Mouse (Mus musculus): ENCODE results near the gene Snapc1. TPM values are rescaled to one million over a fixed set of nuclear protein-coding genes. Genes with fewer than 3 reads are reported as not detected.

Gene Snapc1
- polyA plus RNA-seq, 1 experiment from 2014 or later = 12.6 TPM

DNA sequence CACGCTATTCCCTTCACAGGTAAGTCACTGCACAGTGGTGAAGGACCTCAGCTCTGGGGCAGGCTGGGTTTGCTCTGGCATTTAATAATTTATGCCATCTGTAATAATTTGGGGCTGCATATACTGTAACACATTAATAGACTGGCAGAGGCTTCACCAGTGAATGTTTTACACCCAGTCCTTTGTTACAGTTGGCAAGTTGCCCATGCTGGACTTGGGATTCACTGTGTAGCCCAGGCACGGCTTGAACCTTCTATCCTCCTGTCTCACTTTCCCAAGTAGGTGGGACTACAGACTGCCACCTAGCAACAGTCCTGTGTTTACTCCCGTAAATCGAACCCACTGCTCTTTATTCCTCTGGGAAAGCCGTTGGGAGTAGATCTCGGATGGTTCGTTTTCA is 22.0 kb downstream of the Snapc1 start:
- 74% methylated on average over 7 of the region's 7 CpGs for WGBS

DNA sequence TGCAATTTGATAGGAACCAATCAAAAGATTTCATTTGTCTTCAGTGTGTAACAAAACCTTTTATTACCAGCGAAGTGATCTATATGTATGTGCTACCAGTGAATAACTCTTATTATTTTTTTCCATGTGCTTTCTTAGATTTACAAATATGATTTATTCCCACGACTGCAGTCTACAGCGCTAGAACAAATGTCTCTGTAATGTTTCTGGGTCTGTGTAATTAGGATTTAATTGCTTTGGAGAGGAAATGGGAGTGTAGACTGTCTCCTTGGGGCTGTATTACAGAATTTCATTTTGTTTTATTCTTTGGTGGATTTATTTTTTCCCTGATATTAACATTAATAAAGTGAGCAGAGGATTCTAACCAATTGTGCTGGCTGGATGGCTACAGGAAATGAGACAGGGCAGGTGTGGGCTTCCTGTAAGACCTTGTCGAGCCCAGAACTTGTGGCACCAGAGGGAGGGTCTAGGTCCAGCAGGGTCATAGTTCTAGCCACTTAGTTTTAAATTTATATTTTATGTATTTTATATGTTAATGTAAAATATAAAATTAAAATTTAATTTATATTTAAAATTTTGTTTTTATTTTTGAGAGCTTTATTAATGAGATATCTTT is 24.2 kb downstream of the Snapc1 start:
- WGBS = 75% methylated on average over 4 of the region's 4 CpGs
- no peak overlapping the region for H3K9ac ChIP-seq (ENCODE audit: low read depth, low read length)
- no peak for ATAC-seq (replicated peaks; ENCODE audit: low FRiP score, low read depth)

More for the DNA sequence above, 22.0 kb downstream of the Snapc1 start:
- no peak for TF ChIP-seq CTCF (IDR thresholded peaks at IDR 0.05; ENCODE audit: low read depth)
- ATAC-seq (replicated peaks; ENCODE audit: low FRiP score, low read depth) (peak; percentile 70), DNase-seq (ENCODE audit: low spot score) (no peak)
- no peak overlapping the region for H3K27ac ChIP-seq
- H3K27me3 ChIP-seq (ENCODE audit: insufficient read depth, low read length) = no peaks in the 10 kb centered on the region
- peaks cover 11% of the 10 kb centered on the region; the same call in 1 of the 2 replicates for H3K36me3 ChIP-seq (ENCODE audit: insufficient read depth, low read length)
- H3K4me2 ChIP-seq (ENCODE audit: low read length) = no peak overlapping the region
- no peaks in the 10 kb centered on the region for H3K4me1 ChIP-seq (replicated peaks; ENCODE audit: insufficient read depth, low read length)
- H3K9ac ChIP-seq (ENCODE audit: low read depth, low read length) = no peak overlapping the region
- H3K9me3 ChIP-seq (replicated peaks; ENCODE audit: low read length) = no peaks in the 10 kb centered on the region
- H3K4me3 ChIP-seq (replicated peaks; ENCODE audit: low read depth, low read length) = no peak overlapping the region

DNA sequence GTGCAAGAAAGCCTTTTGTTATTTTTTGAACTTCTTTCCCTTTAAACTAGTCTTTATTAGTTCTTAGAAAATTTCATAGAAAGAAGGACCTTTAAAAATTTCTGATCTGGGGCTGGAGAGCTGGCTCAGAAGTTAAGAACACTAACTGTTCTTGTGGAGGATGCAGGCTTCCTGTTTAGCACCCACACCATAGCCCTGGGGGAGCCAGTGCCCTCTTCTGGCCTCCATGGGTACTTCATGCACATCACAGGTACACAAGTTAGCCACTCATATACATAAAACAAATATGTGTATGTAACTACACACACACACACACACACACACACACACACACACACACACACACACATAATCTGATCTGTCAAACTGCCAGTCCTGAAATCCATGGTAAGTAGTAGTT is 25.3 kb downstream of the Snapc1 start:
- peak; percentile 72 for TF ChIP-seq CTCF (IDR thresholded peaks at IDR 0.05; ENCODE audit: low read depth)
- DNase-seq (ENCODE audit: low spot score) (peak; percentile 33), ATAC-seq (replicated peaks; ENCODE audit: low FRiP score, low read depth) (no peak)
- Histone ChIP-seq H3K27me3 (ENCODE audit: insufficient read depth, low read length) (no peaks in the 10 kb centered on the region), H3K36me3 (ENCODE audit: insufficient read depth, low read length) (peaks cover 5% of the 10 kb centered on the region; the same call in 1 of the 2 replicates), H3K4me2 (ENCODE audit: low read length) (no peak overlapping the region), H3K9me3 (replicated peaks; ENCODE audit: low read length) (no peaks in the 10 kb centered on the region), H3K4me1 (replicated peaks; ENCODE audit: insufficient read depth, low read length) (no peaks in the 10 kb centered on the region), H3K4me3 (replicated peaks; ENCODE audit: low read depth, low read length) (no peak overlapping the region), H3K9ac (ENCODE audit: low read depth, low read length) (no peak overlapping the region), H3K27ac (no peak overlapping the region)

More for the DNA sequence above, 24.2 kb downstream of the Snapc1 start:
- no peak for TF ChIP-seq CTCF (IDR thresholded peaks at IDR 0.05; ENCODE audit: low read depth)
- DNase-seq (ENCODE audit: low spot score) = no peak
- peaks cover 8% of the 10 kb centered on the region; the same call in 1 of the 2 replicates for H3K36me3 ChIP-seq (ENCODE audit: insufficient read depth, low read length)
- no peaks in the 10 kb centered on the region for H3K9me3 ChIP-seq (replicated peaks; ENCODE audit: low read length)
- H3K4me2 ChIP-seq (ENCODE audit: low read length) = no peak overlapping the region
- H3K27me3 ChIP-seq (ENCODE audit: insufficient read depth, low read length) = no peaks in the 10 kb centered on the region
- H3K4me1 ChIP-seq (replicated peaks; ENCODE audit: insufficient read depth, low read length) = no peaks in the 10 kb centered on the region
- no peak overlapping the region for H3K27ac ChIP-seq
- no peak overlapping the region for H3K4me3 ChIP-seq (replicated peaks; ENCODE audit: low read depth, low read length)

DNA sequence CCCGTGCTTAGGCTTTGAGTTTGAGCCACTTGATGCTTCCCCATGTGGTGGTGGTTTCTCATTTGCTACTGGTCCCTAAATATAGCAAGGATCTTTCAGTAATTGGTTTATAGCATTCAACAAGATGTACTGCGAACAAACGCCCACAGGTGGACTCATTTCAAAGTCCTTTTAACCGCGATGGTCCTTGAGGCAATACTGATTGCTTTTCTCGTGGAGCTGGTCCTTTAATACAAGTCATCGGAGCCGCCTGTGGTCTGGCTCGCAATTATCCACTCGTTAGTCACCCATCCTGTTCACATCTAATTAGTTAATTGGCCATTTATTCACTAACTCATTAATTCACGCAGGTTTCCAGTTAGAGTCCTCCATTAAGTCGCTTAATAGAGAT is 32.6 kb downstream of the Snapc1 start:
- Histone ChIP-seq H3K27me3 (ENCODE audit: insufficient read depth, low read length) (peaks cover 4% of the 10 kb centered on the region; the same call in 1 of the 2 replicates), H3K27ac (no peak overlapping the region), H3K36me3 (ENCODE audit: insufficient read depth, low read length) (no peaks in the 10 kb centered on the region), H3K4me2 (ENCODE audit: low read length) (no peak overlapping the region), H3K4me3 (replicated peaks; ENCODE audit: low read depth, low read length) (peak overlapping the region; percentile 49; the same call in 1 of the 2 replicates), H3K9ac (ENCODE audit: low read depth, low read length) (no peak overlapping the region), H3K4me1 (replicated peaks; ENCODE audit: insufficient read depth, low read length) (0 out of 2 replicates have a peak, but pooled peaks cover 6% of the 10 kb centered on the region), H3K9me3 (replicated peaks; ENCODE audit: low read length) (no peaks in the 10 kb centered on the region)
- DNase-seq (ENCODE audit: low spot score) = no peak
- 30% methylated on average over 12 of the region's 12 CpGs for WGBS
- TF ChIP-seq CTCF (IDR thresholded peaks at IDR 0.05; ENCODE audit: low read depth) = no peak
- ATAC-seq (replicated peaks; ENCODE audit: low FRiP score, low read depth) = no peak

DNA sequence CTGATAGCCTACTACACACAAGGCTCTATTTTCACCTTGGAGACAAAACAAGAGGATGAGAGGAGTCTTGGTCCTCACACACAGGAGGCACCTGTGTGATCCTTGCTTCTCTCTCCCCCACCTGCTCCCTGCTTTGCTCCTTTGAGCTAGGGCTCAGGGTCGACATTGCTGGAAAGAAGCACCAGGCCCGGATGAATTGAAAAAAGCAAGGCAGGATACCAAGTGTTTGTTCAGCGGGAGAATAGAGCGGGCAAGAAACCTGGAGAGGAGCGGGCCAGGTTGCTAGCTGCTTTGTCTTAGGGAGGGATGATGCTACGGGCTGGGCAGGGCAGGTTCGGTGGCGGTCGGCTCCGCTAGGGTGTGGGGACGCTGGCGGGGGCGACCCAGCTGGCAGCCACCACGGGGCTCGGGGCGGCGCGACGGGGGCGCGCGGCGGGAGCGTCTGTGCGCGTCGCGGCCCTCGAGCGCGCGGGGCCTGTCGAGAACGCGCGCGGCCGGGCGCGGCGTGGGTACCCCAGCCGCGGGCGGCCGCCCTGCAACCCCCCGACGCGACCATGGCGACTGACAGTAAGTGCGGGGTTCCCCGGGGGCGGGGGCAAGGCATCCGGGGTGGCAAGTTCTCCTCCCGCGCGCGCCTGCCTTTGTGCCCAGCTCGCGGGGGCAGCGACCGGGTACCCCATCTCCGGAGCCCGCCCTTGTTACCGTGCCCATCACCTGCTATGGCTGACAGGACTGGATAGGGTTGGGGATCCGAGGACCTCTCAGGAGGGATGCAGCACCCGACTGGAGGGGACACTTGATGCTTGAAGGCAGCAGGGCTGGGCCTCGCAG is 33.2 kb downstream of the Snapc1 start, which contains the start of gene Syt16:
Gene Syt16, plus strand, starts transcription at position 365 of the 831 bp plus-strand sequence.
- 1% methylated on average over 66 of the region's 67 CpGs for WGBS
- ATAC-seq (replicated peaks; ENCODE audit: low FRiP score, low read depth) = peak; percentile 49; the same call in 1 of the 2 replicates

DNA sequence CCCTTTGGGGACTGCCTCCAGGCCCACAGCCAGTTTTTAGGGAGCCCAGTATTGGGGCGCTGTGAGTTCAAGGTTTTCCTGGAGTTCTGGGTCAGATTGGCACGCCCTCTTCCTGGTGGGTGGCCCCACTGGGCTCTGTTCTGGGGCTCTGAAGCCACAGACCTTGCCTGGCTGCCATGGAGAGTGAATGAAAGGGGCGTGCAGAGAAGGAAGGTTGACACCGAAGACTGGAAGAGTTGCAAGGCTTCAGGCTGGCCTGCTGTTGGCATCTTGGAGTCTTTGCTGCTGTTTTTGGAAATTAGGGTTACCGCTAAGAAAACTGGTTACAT is 33.8 kb downstream of the Snapc1 start:
- Histone ChIP-seq H3K4me1 (replicated peaks; ENCODE audit: insufficient read depth, low read length) (0 out of 2 replicates have a peak, but pooled peaks cover 6% of the 10 kb centered on the region), H3K27ac (no peak overlapping the region), H3K4me2 (ENCODE audit: low read length) (peak overlapping the region; percentile 92), H3K36me3 (ENCODE audit: insufficient read depth, low read length) (no peaks in the 10 kb centered on the region), H3K9ac (ENCODE audit: low read depth, low read length) (0 out of 2 replicates have a peak overlapping the region, but pooled peaks have one; percentile 58), H3K9me3 (replicated peaks; ENCODE audit: low read length) (no peaks in the 10 kb centered on the region), H3K4me3 (replicated peaks; ENCODE audit: low read depth, low read length) (peak overlapping the region; percentile 49), H3K27me3 (ENCODE audit: insufficient read depth, low read length) (peaks cover 4% of the 10 kb centered on the region; the same call in 1 of the 2 replicates)
- WGBS = 43% methylated on average over 5 of the region's 5 CpGs
- DNase-seq (ENCODE audit: low spot score) = no peak
- no peak for TF ChIP-seq CTCF (IDR thresholded peaks at IDR 0.05; ENCODE audit: low read depth)
- ATAC-seq (replicated peaks; ENCODE audit: low FRiP score, low read depth) = 0 out of 2 replicates have a peak, but pooled peaks have one; percentile 36

More for the DNA sequence above, 33.2 kb downstream of the Snapc1 start, which contains the start of gene Syt16:
- Histone ChIP-seq H3K4me3 (replicated peaks; ENCODE audit: low read depth, low read length) (peak within 1 kb of the TSS; percentile 49), H3K27me3 (ENCODE audit: insufficient read depth, low read length) (peaks cover 4% of the 10 kb centered on the region; the same call in 1 of the 2 replicates), H3K36me3 (ENCODE audit: insufficient read depth, low read length) (no peaks in the 10 kb centered on the region), H3K4me2 (ENCODE audit: low read length) (peak within 1 kb of the TSS; percentile 92), H3K27ac (no peak within 1 kb of the TSS), H3K4me1 (replicated peaks; ENCODE audit: insufficient read depth, low read length) (0 out of 2 replicates have a peak, but pooled peaks cover 6% of the 10 kb centered on the region), H3K9me3 (replicated peaks; ENCODE audit: low read length) (no peaks in the 10 kb centered on the region), H3K9ac (ENCODE audit: low read depth, low read length) (peak within 1 kb of the TSS; percentile 58)
- no peak for DNase-seq (ENCODE audit: low spot score)
- TF ChIP-seq CTCF (IDR thresholded peaks at IDR 0.05; ENCODE audit: low read depth) = no peak

Data from kidney, postnatal 0 days (tissue).